Mouse (Mus musculus): ENCODE measurements around the gene Ccdc70.

DNA sequence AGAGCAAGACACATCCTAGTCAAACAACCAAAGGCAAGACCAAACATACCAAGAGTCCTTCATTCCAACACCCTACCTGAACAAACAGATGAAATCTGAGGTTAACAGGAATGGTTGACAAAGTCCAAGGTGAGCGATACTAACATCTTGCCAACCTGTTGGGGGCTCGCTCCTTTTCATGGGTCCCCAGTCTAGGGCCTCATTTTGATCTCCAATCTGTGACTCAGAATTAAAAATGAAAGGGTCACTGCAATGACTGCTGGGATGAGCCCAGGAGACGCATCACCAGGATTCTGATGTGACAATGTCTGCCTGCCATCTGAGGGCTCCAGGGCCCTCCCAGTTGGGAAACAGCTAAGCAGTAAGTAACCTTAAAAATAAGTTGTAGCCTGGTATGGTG is at the start of gene Ccdc70:
- TF ChIP-seq POLR2A (IDR thresholded peaks at IDR 0.05; ENCODE audit: insufficient read depth, low read depth, low read length) (no peak), CTCF (IDR thresholded peaks at IDR 0.05; ENCODE audit: insufficient read depth, low read depth, low read length) (no peak)
